ENCODE assay signal across 25 mouse cellular contexts in the genomic region with DNA sequence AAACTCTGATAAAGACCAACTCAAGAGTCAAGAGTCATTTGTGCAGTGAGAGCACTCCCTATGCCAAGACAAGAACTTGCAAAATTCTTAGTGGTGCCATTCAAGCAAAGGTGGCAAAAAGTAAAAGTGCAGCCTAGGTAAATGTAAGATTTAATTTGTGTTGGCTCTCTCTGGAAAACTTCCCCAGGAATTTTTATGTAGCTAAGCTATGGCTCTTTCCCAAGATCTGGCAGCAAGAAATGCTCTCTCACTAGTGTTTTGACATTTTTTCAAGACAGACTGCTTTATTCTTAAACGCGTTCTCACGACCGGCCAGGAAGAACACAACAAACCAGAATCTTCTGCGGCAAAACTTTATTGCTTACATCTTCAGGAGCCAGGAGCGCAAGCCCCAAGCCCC.
"Had no signal": no experiment of that assay in that cellular context is flagged by ENCODE, and none has a peak within 500 bp of the region (broad histone marks: within the 10 kb centered on the region; RNA-seq: fewer than 3 reads in every experiment).

No protein-coding gene starts in this region.

- DNase-seq: gastrocnemius, postnatal 14 days; gastrocnemius, postnatal 36 days; heart, adult 11 months; heart, adult 2 months; heart, postnatal 14 days; heart, postnatal 36 days; kidney, adult 11 months; kidney, adult 2 months; kidney, adult 9 months; kidney, postnatal 14 days; kidney, postnatal 36 days; layer of hippocampus, adult 9-11 months; layer of hippocampus, postnatal 36 days; left cerebral cortex, postnatal 4 days had no signal

- ATAC-seq: hindbrain, postnatal 0 days; intestine, embryonic 16.5 days had no signal

- H3K27ac ChIP-seq: heart, adult 2 months; heart, embryonic 13.5 days; heart, embryonic 15.5 days; hindbrain, embryonic 13.5 days; hindbrain, embryonic 15.5 days; hindbrain, postnatal 0 days; kidney, embryonic 15.5 days; kidney, postnatal 0 days; limb, embryonic 13.5 days; limb, embryonic 15.5 days had no signal

- H3K9me3 ChIP-seq: heart, embryonic 13.5 days; heart, embryonic 15.5 days; hindbrain, embryonic 13.5 days; hindbrain, embryonic 15.5 days; kidney, embryonic 15.5 days; limb, embryonic 13.5 days; limb, embryonic 15.5 days had no signal

- H3K4me2 ChIP-seq: heart, embryonic 11.5 days; heart, embryonic 13.5 days; heart, embryonic 15.5 days; hindbrain, embryonic 13.5 days; hindbrain, embryonic 15.5 days; kidney, embryonic 15.5 days; limb, embryonic 13.5 days; limb, embryonic 15.5 days had no signal

- H3K36me3 ChIP-seq: heart, embryonic 13.5 days; heart, embryonic 15.5 days; hindbrain, embryonic 13.5 days; hindbrain, embryonic 15.5 days; kidney, embryonic 15.5 days; limb, embryonic 13.5 days; limb, embryonic 15.5 days had no signal

- H3K4me1 ChIP-seq: heart, embryonic 13.5 days; heart, embryonic 15.5 days; hindbrain, embryonic 13.5 days; hindbrain, embryonic 15.5 days; kidney, embryonic 15.5 days; limb, embryonic 13.5 days; limb, embryonic 15.5 days had no signal

- H3K27me3 ChIP-seq: heart, embryonic 13.5 days; heart, embryonic 15.5 days; hindbrain, embryonic 13.5 days; hindbrain, embryonic 15.5 days; kidney, embryonic 15.5 days; limb, embryonic 13.5 days; limb, embryonic 15.5 days had no signal

- H3K4me3 ChIP-seq: heart, adult 2 months; heart, embryonic 13.5 days; heart, embryonic 15.5 days; hindbrain, embryonic 13.5 days; hindbrain, embryonic 15.5 days; kidney, embryonic 15.5 days; limb, embryonic 13.5 days; limb, embryonic 15.5 days had no signal

- H3K9ac ChIP-seq: heart, embryonic 13.5 days; heart, embryonic 15.5 days; hindbrain, embryonic 13.5 days; hindbrain, embryonic 15.5 days; kidney, embryonic 15.5 days; limb, embryonic 13.5 days; limb, embryonic 15.5 days had no signal
